Mouse (Mus musculus): ENCODE results near the gene Rgl2.

DNA sequence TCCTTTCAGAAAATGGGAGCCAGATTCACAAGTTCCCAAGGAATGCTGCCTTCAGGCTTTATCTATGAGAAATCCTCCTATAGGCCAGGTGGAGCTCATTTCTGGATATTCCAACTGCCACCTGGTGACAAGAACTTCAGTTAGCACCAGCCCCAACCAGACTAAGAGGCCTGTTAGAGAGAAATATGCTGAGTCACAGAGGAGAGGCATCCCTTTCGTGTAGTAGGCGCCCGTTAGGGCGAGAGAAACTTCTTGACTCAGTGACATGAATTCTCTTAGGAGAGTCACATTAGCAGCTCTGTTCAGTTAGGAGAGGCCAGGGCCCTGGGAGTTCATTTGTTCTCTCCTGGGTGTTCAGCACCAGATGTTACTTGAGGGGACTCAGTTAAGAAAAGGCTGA is 29.7 kb upstream of the Rgl2 start:
- no peak for TF ChIP-seq CTCF (IDR thresholded peaks at IDR 0.05; ENCODE audit: borderline replicate concordance, control insufficient read depth, extremely low read depth, insufficient read depth, low read length, poor library complexity)
- TF ChIP-seq POLR2A (IDR thresholded peaks at IDR 0.05; ENCODE audit: control insufficient read depth, extremely low read depth, insufficient read depth, low read length, poor library complexity), result no peak

All from thymus, adult 2 months (tissue).